In genomic region chr13:112734906-112735713, GRCm38 (mm10) we compare ENCODE assay signal across 8 mouse cellular contexts.
DNase-seq lines count a peak whose midpoint lies in the region; ATAC-seq and TF ChIP-seq lines count a peak whose summit lies in the region.

No protein-coding gene starts in this region.

- H3K36me3 ChIP-seq in embryonic facial prominence, embryonic 11.5 days (replicated peaks; ENCODE audit: control insufficient read depth, insufficient read depth, low read depth, low read length): no peaks in the 10 kb centered on the region
- peaks cover 6% of the 10 kb centered on the region for H3K36me3 ChIP-seq in embryonic facial prominence, embryonic 10.5 days (replicated peaks)
- no peaks in the 10 kb centered on the region for H3K36me3 ChIP-seq in lung, embryonic 14.5 days (ENCODE audit: insufficient read depth)

- H3K4me2 ChIP-seq in embryonic facial prominence, embryonic 11.5 days (ENCODE audit: low read depth, low read length): no peak overlapping the region
- peak overlapping the region; percentile 32 for H3K4me2 ChIP-seq in lung, embryonic 14.5 days

- DNase-seq in embryonic facial prominence, embryonic 11.5 days (ENCODE audit: low spot score): peak; percentile 37
- DNase-seq in embryonic facial prominence, embryonic 10.5 days (ENCODE audit: low spot score): no peak
- DNase-seq in ES-CJ7 (ENCODE audit: low read depth, low spot score): peak; percentile 76
- DNase-seq in lung, embryonic 14.5 days: peak; percentile 87
- DNase-seq in layer of hippocampus, adult 18-20 months (ENCODE audit: low spot score in 2 of 2): no peak
- no peak for DNase-seq in frontal cortex, postnatal 10 days (ENCODE audit: low spot score in 2 of 2)

- 75% methylated on average over 14 of the region's 14 CpGs for WGBS in embryonic facial prominence, embryonic 11.5 days
- WGBS in embryonic facial prominence, embryonic 10.5 days: 79% methylated on average over 14 of the region's 14 CpGs
- 37% methylated on average over 14 of the region's 14 CpGs for WGBS in lung, embryonic 14.5 days

- no peak overlapping the region for H3K27ac ChIP-seq in embryonic facial prominence, embryonic 11.5 days (replicated peaks; ENCODE audit: low read depth, low read length)
- no peak overlapping the region for H3K27ac ChIP-seq in embryonic facial prominence, embryonic 10.5 days (replicated peaks)
- peak overlapping the region; percentile 59; the same call in 1 of the 2 replicates for H3K27ac ChIP-seq in lung, embryonic 14.5 days (ENCODE audit: low read depth)

- no peak overlapping the region for H3K9ac ChIP-seq in embryonic facial prominence, embryonic 11.5 days (replicated peaks; ENCODE audit: low read length)
- H3K9ac ChIP-seq in lung, embryonic 14.5 days: no peak overlapping the region

- H3K4me1 ChIP-seq in embryonic facial prominence, embryonic 11.5 days (ENCODE audit: control insufficient read depth, insufficient read depth, low read length): no peaks in the 10 kb centered on the region
- H3K4me1 ChIP-seq in embryonic facial prominence, embryonic 10.5 days: peaks cover 22% of the 10 kb centered on the region
- 0 out of 2 replicates have a peak, but pooled peaks cover 3% of the 10 kb centered on the region for H3K4me1 ChIP-seq in lung, embryonic 14.5 days (ENCODE audit: insufficient read depth)

- H3K27me3 ChIP-seq in embryonic facial prominence, embryonic 11.5 days (ENCODE audit: control insufficient read depth, insufficient read depth, low read length): no peaks in the 10 kb centered on the region
- H3K27me3 ChIP-seq in embryonic facial prominence, embryonic 10.5 days (replicated peaks; ENCODE audit: low read depth, poor library complexity, severe bottlenecking): no peaks in the 10 kb centered on the region
- no peaks in the 10 kb centered on the region for H3K27me3 ChIP-seq in lung, embryonic 14.5 days (ENCODE audit: insufficient read depth, low read length)

- H3K4me3 ChIP-seq in embryonic facial prominence, embryonic 11.5 days (ENCODE audit: low read depth, low read length): no peak overlapping the region
- no peak overlapping the region for H3K4me3 ChIP-seq in embryonic facial prominence, embryonic 10.5 days
- no peak overlapping the region for H3K4me3 ChIP-seq in lung, embryonic 14.5 days (ENCODE audit: low read depth, low read length)

- no peak for TF ChIP-seq CTCF in lung, embryonic 14.5 days (IDR thresholded peaks at IDR 0.05; ENCODE audit: low read depth)

- H3K9me3 ChIP-seq in embryonic facial prominence, embryonic 11.5 days (replicated peaks; ENCODE audit: control insufficient read depth, low read length): no peaks in the 10 kb centered on the region
- H3K9me3 ChIP-seq in embryonic facial prominence, embryonic 10.5 days: no peaks in the 10 kb centered on the region
- no peaks in the 10 kb centered on the region for H3K9me3 ChIP-seq in lung, embryonic 14.5 days (ENCODE audit: low read depth, low read length)

- ATAC-seq in embryonic facial prominence, embryonic 11.5 days (replicated peaks; ENCODE audit: insufficient number of reproducible peaks, low FRiP score, low TSS enrichment, low read depth): no peak
- ATAC-seq in hematopoietic stem cell, adult 5-6 weeks (replicated peaks in 1 of 2; ENCODE audit: insufficient read depth in 1 of 2, low FRiP score in 2 of 2, low TSS enrichment in 1 of 2, low read depth in 1 of 2, poor library complexity in 2 of 2, severe bottlenecking in 2 of 2): peak; percentile 62 to 71
- ATAC-seq in lung, embryonic 14.5 days (ENCODE audit: insufficient read depth): peak; percentile 97
- ATAC-seq in CD4-positive, CD25-positive, alpha-beta regulatory T cell, adult 4 months: no peak

Comparison
In these comparisons a context has a peak if more than half of its experiments do, and no peak if none do; other contexts are left out.
1. DNase-seq: peak in embryonic facial prominence, embryonic 11.5 days (single experiment), ES-CJ7 (single experiment) and lung, embryonic 14.5 days (single experiment); none in embryonic facial prominence, embryonic 10.5 days (single experiment), layer of hippocampus, adult 18-20 months (0 of 2) and frontal cortex, postnatal 10 days (0 of 2).
2. ATAC-seq: peak in hematopoietic stem cell, adult 5-6 weeks (2 of 2) and lung, embryonic 14.5 days (single experiment); none in embryonic facial prominence, embryonic 11.5 days (single experiment) and CD4-positive, CD25-positive, alpha-beta regulatory T cell, adult 4 months (single experiment).